ENCODE assay signal across 8 mouse cellular contexts in the genomic region with DNA sequence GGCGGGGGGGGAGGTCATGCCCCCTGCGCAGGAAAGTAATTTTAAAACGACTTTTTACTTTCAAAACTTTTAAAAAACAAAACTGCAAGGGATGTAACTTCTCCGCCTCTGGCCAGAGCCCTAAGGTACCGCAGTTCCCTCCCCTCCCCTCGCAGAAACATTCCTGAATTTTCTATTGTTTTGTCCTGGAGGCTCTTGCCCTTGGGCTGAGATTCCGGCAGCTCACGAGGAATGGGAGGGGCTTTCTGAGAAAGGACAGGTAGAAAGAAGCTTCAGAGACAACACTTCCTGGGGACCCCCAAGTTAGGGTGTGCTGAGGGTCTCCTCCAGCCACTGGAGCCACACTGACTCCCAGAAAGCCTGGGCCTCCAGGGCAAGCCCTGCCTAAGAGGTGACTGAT. TPM values are rescaled to one million over a fixed set of nuclear protein-coding genes. Genes with fewer than 3 reads are reported as not detected.
A peak's percentile ranks its signal among the peaks of the same experiment; 100 is the strongest.
DNase-seq lines count a peak whose midpoint lies in the region; ATAC-seq and TF ChIP-seq lines count a peak whose summit lies in the region.

No protein-coding gene starts in this region.

- 6% methylated on average over 8 of the region's 8 CpGs for WGBS in heart, embryonic 11.5 days (ENCODE audit: insufficient replicate concordance)
- WGBS in heart, postnatal 0 days, result 11% methylated on average over 8 of the region's 8 CpGs
- 79% methylated on average over 8 of the region's 8 CpGs for WGBS in macrophage (ENCODE audit: missing documents)

- H3K27me3 ChIP-seq in heart, embryonic 11.5 days (ENCODE audit: control insufficient read depth, insufficient read depth, low read length), result no peaks in the 10 kb centered on the region
- no peaks in the 10 kb centered on the region for H3K27me3 ChIP-seq in heart, postnatal 0 days (ENCODE audit: control insufficient read depth, insufficient read depth, low read length)

- no peak for TF ChIP-seq CTCF in heart, postnatal 0 days (IDR thresholded peaks at IDR 0.05; ENCODE audit: low read depth)

- no peaks in the 10 kb centered on the region for H3K36me3 ChIP-seq in heart, embryonic 11.5 days (ENCODE audit: control insufficient read depth, insufficient read depth, low read length)
- H3K36me3 ChIP-seq in ES-E14 (ENCODE audit: control insufficient read depth, insufficient read depth, low read length, poor library complexity, severe bottlenecking) (no peaks in the 10 kb centered on the region), macrophage (ENCODE audit: inconsistent target) (no peaks in the 10 kb centered on the region)
- H3K36me3 ChIP-seq in heart, postnatal 0 days (replicated peaks; ENCODE audit: control insufficient read depth, insufficient read depth, low read length), result no peaks in the 10 kb centered on the region

- H3K4me2 ChIP-seq in heart, embryonic 11.5 days, result peak overlapping the region; percentile 76
- H3K4me2 ChIP-seq in heart, postnatal 0 days (ENCODE audit: low read depth, low read length), result peak overlapping the region; percentile 89

- H3K79me2 ChIP-seq in macrophage (ENCODE audit: inconsistent target), result peaks cover 48% of the 10 kb centered on the region

- H3K27ac ChIP-seq in heart, embryonic 11.5 days (ENCODE audit: low read depth, low read length), result peak overlapping the region; percentile 75
- peak overlapping the region; percentile 77 for H3K27ac ChIP-seq in ES-E14 (ENCODE audit: insufficient read depth, low read depth, low read length, poor library complexity, severe bottlenecking)
- peak overlapping the region; percentile 92 for H3K27ac ChIP-seq in heart, postnatal 0 days (ENCODE audit: low read depth)
- peak overlapping the region; percentile 48 for H3K27ac ChIP-seq in macrophage

- no peak for DNase-seq in heart, postnatal 4 days
- peak; percentile 67 for DNase-seq in ES-E14 (ENCODE audit: low read depth, low spot score)
- DNase-seq in heart, postnatal 0 days (ENCODE audit: low spot score), result no peak
- DNase-seq in right cerebral cortex, adult 2 months (ENCODE audit: low spot score in 2 of 2), result no peak
- DNase-seq in gastrocnemius, postnatal 4 days (ENCODE audit: low spot score in 2 of 2), result no peak
- no peak for DNase-seq in cerebellum, postnatal 14 days

- peak overlapping the region; percentile 83 for H3K9ac ChIP-seq in heart, embryonic 11.5 days (ENCODE audit: low read depth, low read length)
- H3K9ac ChIP-seq in ES-E14 (ENCODE audit: insufficient read depth, low read depth, low read length, poor library complexity, severe bottlenecking), result peak overlapping the region; percentile 63
- peak overlapping the region; percentile 81 for H3K9ac ChIP-seq in heart, postnatal 0 days (replicated peaks; ENCODE audit: low read depth, low read length)

- H3K4me3 ChIP-seq in heart, embryonic 11.5 days (ENCODE audit: low read depth, low read length), result peak overlapping the region; percentile 72
- peak overlapping the region; percentile 41 to 69 for H3K4me3 ChIP-seq in ES-E14 (ENCODE audit: insufficient read depth in 1 of 2, low read depth in 1 of 2, low read length in 2 of 2, poor library complexity in 1 of 2, severe bottlenecking in 1 of 2)
- H3K4me3 ChIP-seq in heart, postnatal 0 days (ENCODE audit: low read depth, low read length), result peak overlapping the region; percentile 76
- H3K4me3 ChIP-seq in macrophage (ENCODE audit: inconsistent target), result peak overlapping the region; percentile 49

- TF ChIP-seq EP300 in heart, postnatal 0 days (IDR thresholded peaks at IDR 0.05; ENCODE audit: low read depth), result no peak

- ATAC-seq in heart, embryonic 11.5 days (replicated peaks; ENCODE audit: insufficient number of reproducible peaks, low FRiP score, low TSS enrichment), result no peak
- no peak for ATAC-seq in heart, postnatal 0 days (ENCODE audit: insufficient read depth, low read depth)

- H3K9me3 ChIP-seq in heart, embryonic 11.5 days (replicated peaks; ENCODE audit: control insufficient read depth, low read length), result no peaks in the 10 kb centered on the region
- no peaks in the 10 kb centered on the region for H3K9me3 ChIP-seq in ES-E14 (ENCODE audit: control insufficient read depth, insufficient read depth, low read depth, low read length)
- H3K9me3 ChIP-seq in heart, postnatal 0 days (replicated peaks; ENCODE audit: control insufficient read depth, low read length), result no peaks in the 10 kb centered on the region

- H3K4me1 ChIP-seq in heart, embryonic 11.5 days (ENCODE audit: control insufficient read depth, insufficient read depth, low read length), result peaks cover 19% of the 10 kb centered on the region
- peaks cover 6 to 21% of the 10 kb centered on the region in 2 experiments; a peak in 3 of 4 replicates for H3K4me1 ChIP-seq in ES-E14 (ENCODE audit: control insufficient read depth in 2 of 2, insufficient read depth in 2 of 2, low read length in 2 of 2, poor library complexity in 1 of 2)
- H3K4me1 ChIP-seq in heart, postnatal 0 days (ENCODE audit: control insufficient read depth, insufficient read depth), result peaks cover 26% of the 10 kb centered on the region

- in situ Hi-C loops in ES-E14 (cut with MboI; ENCODE audit: low sequenced_read_pairs in 2 of 2, unreplicated experiment in 2 of 2), result no loop called here

TF ChIP-seq in ES-E14, 5 proteins besides CTCF, POLR2A, EP300 and RAD21:
- no peak for TF ChIP-seq ZC3H11A (IDR thresholded peaks at IDR 0.05; ENCODE audit: borderline replicate concordance, low read depth, low read length)
- TF ChIP-seq CHD2 (IDR thresholded peaks at IDR 0.05; ENCODE audit: low read depth, low read length), result no peak
- TF ChIP-seq MAFK (IDR thresholded peaks at IDR 0.05; ENCODE audit: insufficient read depth, low read depth, low read length), result no peak
- TF ChIP-seq ZNF384 (IDR thresholded peaks at IDR 0.05; ENCODE audit: low read depth, low read length), result no peak
- TF ChIP-seq HCFC1 (IDR thresholded peaks at IDR 0.05; ENCODE audit: borderline replicate concordance, insufficient read depth, low read length), result no peak

RNA-seq across cellular contexts. Expression of a gene that starts 0.8 kb away (rescaled TPM):
- polyA plus RNA-seq in heart, embryonic 11.5 days (2014; fragmentation: Nextera tagmentation; extraction: Ambion mirVana), result 19.3 and 21.1 TPM in 2 replicates
- 100 to 1,000 TPM; 172 to 177 TPM for total RNA-seq in heart, postnatal 4 days (2021)
- total RNA-seq in ES-E14 (2012; rRNA removed), result 10.8 and 18.6 TPM in 2 replicates
- 26.1 and 31.8 TPM in 2 replicates for total RNA-seq in heart, postnatal 0 days (2014; rRNA removed; ENCODE audit: low replicate concordance)
- 10.8 and 11.7 TPM in 2 replicates for polyA plus RNA-seq in heart, postnatal 0 days (2015; fragmentation: Nextera tagmentation; extraction: Ambion mirVana)
- total RNA-seq in macrophage (2018; cell fraction: chromatin; rRNA removed), result 100 to 1,000 TPM in 4 of 26 experiments, 10 to 100 TPM in 22; 28.7 to 170 (median 47.6) TPM
- total RNA-seq in macrophage (2018; cell fraction: cytosol; rRNA removed), result 10 to 100 TPM; 20.1 to 49.7 (median 33.8) TPM
- 10 to 100 TPM; 19.9 to 79.4 (median 36.2) TPM for total RNA-seq in macrophage (2018; cell fraction: nucleus; rRNA removed)
- polyA plus RNA-seq in macrophage (2018), result 29.1 to 51.0 TPM (median 42.1 TPM) in 3 replicates
- total RNA-seq in gastrocnemius, postnatal 4 days (2021), result 100 to 1,000 TPM; 130 to 134 TPM

RNA-seq across cellular contexts. Expression of a gene that starts 40.6 kb away (rescaled TPM):
- polyA plus RNA-seq in heart, embryonic 11.5 days (2014; fragmentation: Nextera tagmentation; extraction: Ambion mirVana), result 75.9 and 95.7 TPM in 2 replicates
- 100 to 1,000 TPM; 226 to 230 TPM for total RNA-seq in heart, postnatal 4 days (2021)
- 107 TPM in 2 replicates for total RNA-seq in ES-E14 (2012; rRNA removed)
- total RNA-seq in heart, postnatal 0 days (2014; rRNA removed; ENCODE audit: low replicate concordance), result 34.1 and 42.4 TPM in 2 replicates
- polyA plus RNA-seq in heart, postnatal 0 days (2015; fragmentation: Nextera tagmentation; extraction: Ambion mirVana), result 201 and 207 TPM in 2 replicates
- total RNA-seq in macrophage (2018; cell fraction: chromatin; rRNA removed), result 100 to 1,000 TPM in 5 of 26 experiments, 10 to 100 TPM in 21; 18.5 to 123 (median 67.5) TPM
- total RNA-seq in macrophage (2018; cell fraction: cytosol; rRNA removed), result 10 to 100 TPM; 27.1 to 47.6 (median 36.5) TPM
- total RNA-seq in macrophage (2018; cell fraction: nucleus; rRNA removed), result 10 to 100 TPM; 18.4 to 63.8 (median 32.8) TPM
- 34.7 to 49.7 TPM (median 46.2 TPM) in 3 replicates for polyA plus RNA-seq in macrophage (2018)
- 100 to 1,000 TPM; 160 to 165 TPM for total RNA-seq in gastrocnemius, postnatal 4 days (2021)
